Mouse (Mus musculus) kidney, embryonic 15.5 days (tissue): ENCODE data around the gene Ercc4. TPM values are rescaled to one million over a fixed set of nuclear protein-coding genes. Genes with fewer than 3 reads are reported as not detected.
A peak's percentile ranks its signal among the peaks of the same experiment; 100 is the strongest.
"Not testable (repeated sequence)": the region's sequence is repeated elsewhere in the genome, so short reads cannot be mapped to it uniquely, and the experiment has no call there.

ENCODE experiments used
- ATAC-seq: fragments of 200-750 bp; cut with Nextera tagmentation; replicated peaks from 2 replicates; pipeline ENCODE4 v1.8.0; 2017; ENCODE audit warnings: moderate TSS enrichment; ENCODE audit not compliant: low FRiP score
- H3K27ac ChIP-seq: fragments of 300-500 bp; sonication (generic); 2 replicates; pipeline ENCODE4 v1.5.1; 2015; ENCODE audit warnings: mild to moderate bottlenecking, inconsistent platforms
- H3K27me3 ChIP-seq: fragments of 300-500 bp; sonication (generic); 2 replicates; pipeline ENCODE4 v1.6.1; 2015; ENCODE audit warnings: inconsistent platforms
- H3K36me3 ChIP-seq: fragments of 300-500 bp; sonication (generic); 2 replicates; pipeline ENCODE4 v1.6.1; 2015; ENCODE audit warnings: inconsistent platforms
- H3K4me1 ChIP-seq: fragments of 300-500 bp; sonication (generic); 2 replicates; pipeline ENCODE4 v1.6.1; 2015; ENCODE audit warnings: inconsistent platforms
- H3K4me2 ChIP-seq: fragments of 300-500 bp; sonication (generic); 2 replicates; pipeline ENCODE4 v1.6.1; 2015; ENCODE audit warnings: moderate library complexity, mild to moderate bottlenecking, inconsistent platforms
- H3K4me3 ChIP-seq: fragments of 300-500 bp; sonication (generic); replicated peaks from 2 replicates; pipeline ENCODE4 v1.5.1; 2015; ENCODE audit warnings: mild to moderate bottlenecking, inconsistent platforms
- H3K9ac ChIP-seq: fragments of 300-500 bp; sonication (generic); 2 replicates; pipeline ENCODE4 v1.6.1; 2015; ENCODE audit warnings: mild to moderate bottlenecking, inconsistent platforms
- H3K9me3 ChIP-seq: fragments of 300-500 bp; sonication (generic); replicated peaks from 2 replicates; pipeline ENCODE4 v1.6.1; 2016; ENCODE audit warnings: inconsistent platforms
- WGBS: fragments of 180-500 bp; shearing (Covaris S2); methylation state at CpG from one replicate; pipeline ENCODE4 v1.1.7; 2015; ENCODE audit warnings: mixed read lengths; 5-methylcytosine and 5-hydroxymethylcytosine counted together
- polyA plus RNA-seq: library from polyadenylated mRNA; unstranded; fragments of >200 nt; fragmentation: Nextera tagmentation; extraction: Ambion mirVana; gene quantifications from 2 replicates; pipeline ENCODE4 v1.2.1, GENCODE M21; 2015

The Ercc4 gene
- 14.0 and 15.0 TPM in 2 replicates for polyA plus RNA-seq

GRCm38 (mm10) chr16:13109156-13109989 is at the start of gene Ercc4:
Gene Ercc4, plus strand, starts transcription at chr16:13109684.
- H3K27me3 ChIP-seq, result no peaks in the 10 kb centered on the region
- ATAC-seq, result peak; percentile 99

GRCm38 (mm10) chr16:13061113-13061512 is 48.4 kb upstream of the Ercc4 start:
- H3K4me3 ChIP-seq, result peak overlapping the region; percentile 18; the same call in 1 of the 2 replicates
- no peaks in the 10 kb centered on the region for H3K27me3 ChIP-seq
- H3K36me3 ChIP-seq, result no peaks in the 10 kb centered on the region
- H3K4me1 ChIP-seq, result peaks cover 6% of the 10 kb centered on the region; the same call in 1 of the 2 replicates
- no peaks in the 10 kb centered on the region for H3K9me3 ChIP-seq
- ATAC-seq, result no peak
- peak overlapping the region; percentile 46 for H3K4me2 ChIP-seq
- no peak overlapping the region for H3K9ac ChIP-seq
- 36% methylated on average over 10 of the region's 10 CpGs for WGBS
- H3K27ac ChIP-seq, result no peak overlapping the region

More at GRCm38 (mm10) chr16:13109156-13109989, at the start of gene Ercc4:
- no peaks in the 10 kb centered on the region for H3K9me3 ChIP-seq
- H3K4me3 ChIP-seq, result peak within 1 kb of the TSS; percentile 63
- H3K9ac ChIP-seq, result peak within 1 kb of the TSS; percentile 94
- peaks cover 7% of the 10 kb centered on the region for H3K4me1 ChIP-seq
- H3K4me2 ChIP-seq, result peak within 1 kb of the TSS; percentile 75
- H3K27ac ChIP-seq, result peak within 1 kb of the TSS; percentile 89
- peaks cover 26% of the 10 kb centered on the region for H3K36me3 ChIP-seq
- 1% methylated on average over 53 of the region's 53 CpGs for whole genome bisulfite sequencing

- Histone ChIP-seq H3K36me3 (no peaks in the 10 kb centered on the region), H3K27ac (no peak overlapping the region), H3K27me3 (no peaks in the 10 kb centered on the region), H3K9me3 (no peaks in the 10 kb centered on the region), H3K9ac (no peak overlapping the region), H3K4me2 (no peak overlapping the region), H3K4me3 (no peak overlapping the region), H3K4me1 (no peaks in the 10 kb centered on the region)
- no peak for ATAC-seq
- WGBS, result 80% methylated on average over 4 of the region's 4 CpGs
Measured at GRCm38 (mm10) chr16:13074176-13074575, 35.3 kb upstream of the Ercc4 start.

GRCm38 (mm10) chr16:13080161-13080560 is 29.3 kb upstream of the Ercc4 start:
- Histone ChIP-seq H3K4me1 (no peaks in the 10 kb centered on the region), H3K36me3 (no peaks in the 10 kb centered on the region)
- 74% methylated on average over 6 of the region's 6 CpGs for WGBS

GRCm38 (mm10) chr16:13083155-13083798 is 26.2 kb upstream of the Ercc4 start:
- Histone ChIP-seq H3K27ac (no peak overlapping the region), H3K4me3 (no peak overlapping the region), H3K4me2 (no peak overlapping the region), H3K36me3 (no peaks in the 10 kb centered on the region), H3K9ac (no peak overlapping the region), H3K27me3 (no peaks in the 10 kb centered on the region), H3K4me1 (no peaks in the 10 kb centered on the region), H3K9me3 (no peaks in the 10 kb centered on the region)
- peak; percentile 74; the same call in 1 of the 2 replicates for ATAC-seq
- 48% methylated on average over 6 of the region's 6 CpGs for WGBS

More at GRCm38 (mm10) chr16:13080161-13080560, 29.3 kb upstream of the Ercc4 start:
- Histone ChIP-seq H3K27ac (no peak overlapping the region), H3K9ac (no peak overlapping the region), H3K4me3 (no peak overlapping the region), H3K27me3 (no peaks in the 10 kb centered on the region), H3K4me2 (no peak overlapping the region), H3K9me3 (no peaks in the 10 kb centered on the region)
- no peak for ATAC-seq

- Histone ChIP-seq H3K27ac (no peak overlapping the region), H3K4me3 (no peak overlapping the region), H3K9me3 (no peaks in the 10 kb centered on the region), H3K4me2 (no peak overlapping the region), H3K9ac (no peak overlapping the region), H3K27me3 (no peaks in the 10 kb centered on the region), H3K4me1 (peaks cover 7% of the 10 kb centered on the region), H3K36me3 (peaks cover 16% of the 10 kb centered on the region)
- no peak for ATAC-seq
- 87% methylated on average over 12 of the region's 12 CpGs for WGBS
Measured at GRCm38 (mm10) chr16:13108356-13108755, 1.1 kb upstream of the Ercc4 start.

GRCm38 (mm10) chr16:13109990-13110595 is 609 bp downstream of the Ercc4 start:
- H3K4me1 ChIP-seq, result peaks cover 7% of the 10 kb centered on the region
- H3K4me2 ChIP-seq, result peak overlapping the region; percentile 75
- no peaks in the 10 kb centered on the region for H3K9me3 ChIP-seq
- H3K27me3 ChIP-seq, result no peaks in the 10 kb centered on the region
- under 1% methylated on average over 32 of the region's 32 CpGs for WGBS
- peak overlapping the region; percentile 63 for H3K4me3 ChIP-seq
- H3K27ac ChIP-seq, result peak overlapping the region; percentile 89
- peak; percentile 87 for ATAC-seq
- peaks cover 33% of the 10 kb centered on the region for H3K36me3 ChIP-seq
- H3K9ac ChIP-seq, result peak overlapping the region; percentile 94

- Histone ChIP-seq H3K27me3 (no peaks in the 10 kb centered on the region), H3K36me3 (peaks cover 60% of the 10 kb centered on the region), H3K9me3 (no peaks in the 10 kb centered on the region), H3K27ac (no peak overlapping the region), H3K9ac (no peak overlapping the region), H3K4me1 (peaks cover 7% of the 10 kb centered on the region), H3K4me3 (no peak overlapping the region), H3K4me2 (no peak overlapping the region)
- no peak for ATAC-seq
- 89% methylated on average over 2 of the region's 2 CpGs for WGBS
Measured at GRCm38 (mm10) chr16:13114821-13115220, 5.3 kb downstream of the Ercc4 start.

GRCm38 (mm10) chr16:13115466-13115865 is 6.0 kb downstream of the Ercc4 start:
- H3K4me3 ChIP-seq, H3K4me2 ChIP-seq, H3K27ac ChIP-seq, H3K27me3 ChIP-seq, H3K9ac ChIP-seq, ATAC-seq, H3K9me3 ChIP-seq, H3K4me1 ChIP-seq: not testable (repeated sequence)
- H3K36me3 ChIP-seq, result peaks cover 65% of the 10 kb centered on the region
- WGBS, result 83% methylated on average over 3 of the region's 3 CpGs

GRCm38 (mm10) chr16:13117299-13117966 is 7.9 kb downstream of the Ercc4 start:
- Histone ChIP-seq H3K4me3 (no peak overlapping the region), H3K4me1 (no peaks in the 10 kb centered on the region), H3K27me3 (no peaks in the 10 kb centered on the region), H3K9me3 (no peaks in the 10 kb centered on the region), H3K9ac (no peak overlapping the region), H3K4me2 (no peak overlapping the region), H3K36me3 (peaks cover 75% of the 10 kb centered on the region), H3K27ac (no peak overlapping the region)
- ATAC-seq, result peak; percentile 86
- WGBS, result 68% methylated on average over 9 of the region's 9 CpGs

- Histone ChIP-seq H3K27ac (no peak overlapping the region), H3K27me3 (no peaks in the 10 kb centered on the region), H3K4me3 (no peak overlapping the region), H3K9ac (no peak overlapping the region), H3K36me3 (peaks cover 76% of the 10 kb centered on the region), H3K4me1 (no peaks in the 10 kb centered on the region), H3K4me2 (no peak overlapping the region), H3K9me3 (no peaks in the 10 kb centered on the region)
- ATAC-seq, result no peak
- 93% methylated on average over 7 of the region's 7 CpGs for WGBS
Measured at GRCm38 (mm10) chr16:13117967-13118430, 8.5 kb downstream of the Ercc4 start.
